Mouse (Mus musculus): Measurements from ENCODE around the gene Fat3. TPM values are rescaled to one million over a fixed set of nuclear protein-coding genes. Genes with fewer than 3 reads are reported as not detected.

Gene Fat3
- polyA plus RNA-seq, 1 experiment = not detected

- Histone ChIP-seq H3K36me3 (ENCODE audit: control insufficient read depth, insufficient read depth) (no peaks in the 10 kb centered on the region), H3K79me2 (ENCODE audit: control insufficient read depth, insufficient read depth) (no peaks in the 10 kb centered on the region), H3ac (ENCODE audit: control insufficient read depth, insufficient read length, low read depth) (no peak overlapping the region), H3K27me3 (ENCODE audit: control insufficient read depth, insufficient read depth, insufficient read length) (no peaks in the 10 kb centered on the region), H3K4me3 (ENCODE audit: insufficient read depth, poor library complexity, severe bottlenecking) (no peak overlapping the region), H3K79me3 (ENCODE audit: low read depth) (no peaks in the 10 kb centered on the region)
- TF ChIP-seq USF1 (IDR thresholded peaks at IDR 0.05; ENCODE audit: low read depth) (no peak), FOSL1 (IDR thresholded peaks at IDR 0.05; ENCODE audit: insufficient read depth, low read length, poor library complexity, severe bottlenecking) (no peak), MYOD1 (IDR thresholded peaks at IDR 0.05; ENCODE audit: control insufficient read depth, insufficient read length, low read depth) (no peak), CTCF (IDR thresholded peaks at IDR 0.05; ENCODE audit: control insufficient read depth, insufficient read depth, insufficient read length) (no peak), CEBPB (IDR thresholded peaks at IDR 0.05; ENCODE audit: low read depth) (no peak), MYOG (IDR thresholded peaks at IDR 0.05; ENCODE audit: control insufficient read depth, extremely low read depth, insufficient read length) (no peak), MAX (IDR thresholded peaks at IDR 0.05) (no peak)
Measured at GRCm38 (mm10) chr9:16306222-16306621, 194.9 kb downstream of the Fat3 start.

- H3K27me3 ChIP-seq (ENCODE audit: control insufficient read depth, insufficient read depth, insufficient read length) = no peaks in the 10 kb centered on the region
- no peak overlapping the region for H3K4me3 ChIP-seq (ENCODE audit: insufficient read depth, poor library complexity, severe bottlenecking)
- TF ChIP-seq MAX (IDR thresholded peaks at IDR 0.05) (no peak), USF1 (IDR thresholded peaks at IDR 0.05; ENCODE audit: low read depth) (no peak), MYOG (IDR thresholded peaks at IDR 0.05; ENCODE audit: control insufficient read depth, extremely low read depth, insufficient read length) (no peak), CEBPB (IDR thresholded peaks at IDR 0.05; ENCODE audit: low read depth) (no peak), FOSL1 (IDR thresholded peaks at IDR 0.05; ENCODE audit: insufficient read depth, low read length, poor library complexity, severe bottlenecking) (no peak), MYOD1 (IDR thresholded peaks at IDR 0.05; ENCODE audit: control insufficient read depth, insufficient read length, low read depth) (no peak), CTCF (IDR thresholded peaks at IDR 0.05; ENCODE audit: control insufficient read depth, insufficient read depth, insufficient read length) (no peak)
- no peaks in the 10 kb centered on the region for H3K36me3 ChIP-seq (ENCODE audit: control insufficient read depth, insufficient read depth)
- H3K79me2 ChIP-seq (ENCODE audit: control insufficient read depth, insufficient read depth) = no peaks in the 10 kb centered on the region
- H3K79me3 ChIP-seq (ENCODE audit: low read depth) = no peaks in the 10 kb centered on the region
- H3ac ChIP-seq (ENCODE audit: control insufficient read depth, insufficient read length, low read depth) = no peak overlapping the region
Measured at GRCm38 (mm10) chr9:16305396-16306086, 195.5 kb downstream of the Fat3 start.

- Histone ChIP-seq H3K79me3 (ENCODE audit: low read depth) (no peaks in the 10 kb centered on the region), H3K4me3 (ENCODE audit: insufficient read depth, poor library complexity, severe bottlenecking) (no peak overlapping the region)
Measured at GRCm38 (mm10) chr9:16304949-16305348, 196.1 kb downstream of the Fat3 start.

GRCm38 (mm10) chr9:16302484-16302883 is 198.6 kb downstream of the Fat3 start:
- Histone ChIP-seq H3K4me3 (ENCODE audit: insufficient read depth, poor library complexity, severe bottlenecking) (no peak overlapping the region), H3K79me2 (ENCODE audit: control insufficient read depth, insufficient read depth) (no peaks in the 10 kb centered on the region), H3ac (ENCODE audit: control insufficient read depth, insufficient read length, low read depth) (no peak overlapping the region), H3K79me3 (ENCODE audit: low read depth) (no peaks in the 10 kb centered on the region), H3K36me3 (ENCODE audit: control insufficient read depth, insufficient read depth) (no peaks in the 10 kb centered on the region), H3K27me3 (ENCODE audit: control insufficient read depth, insufficient read depth, insufficient read length) (no peaks in the 10 kb centered on the region)
- no peak for TF ChIP-seq MYOG (IDR thresholded peaks at IDR 0.05; ENCODE audit: control insufficient read depth, extremely low read depth, insufficient read length)
- TF ChIP-seq MYOD1 (IDR thresholded peaks at IDR 0.05; ENCODE audit: control insufficient read depth, insufficient read length, low read depth) = no peak
- TF ChIP-seq FOSL1 (IDR thresholded peaks at IDR 0.05; ENCODE audit: insufficient read depth, low read length, poor library complexity, severe bottlenecking) = no peak
- no peak for TF ChIP-seq MAX (IDR thresholded peaks at IDR 0.05)
- TF ChIP-seq CEBPB (IDR thresholded peaks at IDR 0.05; ENCODE audit: low read depth) = no peak
- TF ChIP-seq CTCF (IDR thresholded peaks at IDR 0.05; ENCODE audit: control insufficient read depth, insufficient read depth, insufficient read length) = no peak
- TF ChIP-seq USF1 (IDR thresholded peaks at IDR 0.05; ENCODE audit: low read depth) = no peak

More at GRCm38 (mm10) chr9:16304949-16305348, 196.1 kb downstream of the Fat3 start:
- no peaks in the 10 kb centered on the region for H3K27me3 ChIP-seq (ENCODE audit: control insufficient read depth, insufficient read depth, insufficient read length)
- no peaks in the 10 kb centered on the region for H3K79me2 ChIP-seq (ENCODE audit: control insufficient read depth, insufficient read depth)
- no peaks in the 10 kb centered on the region for H3K36me3 ChIP-seq (ENCODE audit: control insufficient read depth, insufficient read depth)
- no peak for TF ChIP-seq MYOD1 (IDR thresholded peaks at IDR 0.05; ENCODE audit: control insufficient read depth, insufficient read length, low read depth)
- no peak overlapping the region for H3ac ChIP-seq (ENCODE audit: control insufficient read depth, insufficient read length, low read depth)

- H3ac ChIP-seq (ENCODE audit: control insufficient read depth, insufficient read length, low read depth) = no peak overlapping the region
- H3K27me3 ChIP-seq (ENCODE audit: control insufficient read depth, insufficient read depth, insufficient read length) = no peaks in the 10 kb centered on the region
- H3K4me3 ChIP-seq (ENCODE audit: insufficient read depth, poor library complexity, severe bottlenecking) = no peak overlapping the region
- H3K79me2 ChIP-seq (ENCODE audit: control insufficient read depth, insufficient read depth) = no peaks in the 10 kb centered on the region
- no peak for TF ChIP-seq FOSL1 (IDR thresholded peaks at IDR 0.05; ENCODE audit: insufficient read depth, low read length, poor library complexity, severe bottlenecking)
- TF ChIP-seq USF1 (IDR thresholded peaks at IDR 0.05; ENCODE audit: low read depth) = no peak
- TF ChIP-seq CTCF (IDR thresholded peaks at IDR 0.05; ENCODE audit: control insufficient read depth, insufficient read depth, insufficient read length) = no peak
- no peak for TF ChIP-seq MYOG (IDR thresholded peaks at IDR 0.05; ENCODE audit: control insufficient read depth, extremely low read depth, insufficient read length)
- TF ChIP-seq CEBPB (IDR thresholded peaks at IDR 0.05; ENCODE audit: low read depth) = no peak
- no peak for TF ChIP-seq MYOD1 (IDR thresholded peaks at IDR 0.05; ENCODE audit: control insufficient read depth, insufficient read length, low read depth)
- no peak for TF ChIP-seq MAX (IDR thresholded peaks at IDR 0.05)
- no peaks in the 10 kb centered on the region for H3K79me3 ChIP-seq (ENCODE audit: low read depth)
- no peaks in the 10 kb centered on the region for H3K36me3 ChIP-seq (ENCODE audit: control insufficient read depth, insufficient read depth)
Measured at GRCm38 (mm10) chr9:16297935-16298334, 203.2 kb downstream of the Fat3 start.

Data from C2C12 (cell line).